Mouse (Mus musculus): ENCODE results near the gene Surf2. TPM values are rescaled to one million over a fixed set of nuclear protein-coding genes. Genes with fewer than 3 reads are reported as not detected.

Surf2 gene
- total and polyA plus RNA-seq, 3 experiments = 28.7 to 77.1 (median 43.9) TPM

DNA sequence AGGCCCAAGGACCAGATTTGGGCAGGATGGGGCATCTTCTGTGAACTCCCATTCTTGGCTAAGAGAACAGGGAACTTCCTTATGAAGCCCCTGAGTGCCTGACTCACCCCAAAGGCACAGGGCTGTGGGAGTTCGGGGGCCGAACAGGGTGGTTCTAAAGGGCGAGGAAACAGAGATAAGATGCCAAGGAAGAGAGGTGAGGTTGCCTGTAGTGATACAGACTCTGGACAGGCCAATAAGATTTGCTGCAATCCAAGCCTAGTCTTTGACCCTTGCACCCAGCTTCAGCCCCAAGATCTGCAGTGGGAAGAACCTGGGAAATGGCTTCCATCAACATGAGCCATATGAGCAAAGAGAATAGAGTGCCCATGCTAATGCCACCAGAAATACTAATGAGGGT is 27.1 kb downstream of the Surf2 start:
- no peak for TF ChIP-seq IRF4 (IDR thresholded peaks at IDR 0.05; ENCODE audit: low read depth, low read length)
- H3K4me1 ChIP-seq (ENCODE audit: control insufficient read depth in 1 of 2, insufficient read depth in 2 of 2) = peaks cover 12 to 17% of the 10 kb centered on the region in 2 experiments
- H3K79me2 ChIP-seq (replicated peaks; ENCODE audit: control insufficient read depth, extremely low read depth, insufficient read depth, poor library complexity, severe bottlenecking) = no peaks in the 10 kb centered on the region
- DNase-seq (ENCODE audit: extremely low read depth) = no peak
- H3K9me3 ChIP-seq (replicated peaks; ENCODE audit: low read length) = no peaks in the 10 kb centered on the region
- H3K36me3 ChIP-seq (replicated peaks in 1 of 2; ENCODE audit: control insufficient read depth in 1 of 2, insufficient read depth in 1 of 2, low read length in 1 of 2) = peaks cover 13 to 29% of the 10 kb centered on the region in 2 experiments
- H3K4me3 ChIP-seq (replicated peaks in 1 of 3; ENCODE audit: low read depth in 2 of 3, low read length in 2 of 3, poor library complexity in 1 of 3) = no peak overlapping the region
- no peaks in the 10 kb centered on the region for H3K27me3 ChIP-seq (replicated peaks)
- dilution Hi-C loops (cut with MboI; ENCODE audit: extremely low pct_ligation_motif_present, extremely low pct_unique_long_range_greater_than_20kb, low sequenced_read_pairs) = no loop called here
- H3K27ac ChIP-seq (ENCODE audit: insufficient read depth, low read depth) = no peak overlapping the region
- in situ Hi-C loops (cut with MboI; ENCODE audit: low pct_ligation_motif_present, low pct_unique_long_range_greater_than_20kb, low sequenced_read_pairs) = no loop called here
- H3K9ac ChIP-seq (ENCODE audit: insufficient read depth, low read depth) = no peak overlapping the region
- no peak overlapping the region for H3K4me2 ChIP-seq (ENCODE audit: insufficient read depth, low read depth, poor library complexity, severe bottlenecking)

DNA sequence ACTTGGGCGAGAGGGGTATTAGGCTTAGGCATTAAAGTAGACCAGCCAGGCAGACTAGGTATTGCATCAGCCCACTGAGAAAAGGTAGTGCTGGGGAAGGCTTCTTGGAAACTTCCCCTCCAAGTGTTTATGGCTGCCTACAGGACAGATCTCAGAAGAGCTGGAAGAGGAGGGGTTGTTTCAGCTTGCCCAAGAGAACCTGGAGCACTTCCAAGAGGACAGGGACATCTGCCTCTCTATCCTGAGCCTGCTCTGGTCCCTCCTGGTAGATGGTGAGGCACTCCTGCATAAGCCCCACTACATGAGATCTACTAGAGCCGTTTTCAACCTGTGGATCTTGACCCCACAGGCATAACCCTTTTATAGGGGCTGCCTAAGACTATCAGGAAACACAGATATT is 34.2 kb downstream of the Surf2 start:
- dilution Hi-C loops (cut with MboI; ENCODE audit: extremely low pct_ligation_motif_present, extremely low pct_unique_long_range_greater_than_20kb, low sequenced_read_pairs) = no loop called here

DNA sequence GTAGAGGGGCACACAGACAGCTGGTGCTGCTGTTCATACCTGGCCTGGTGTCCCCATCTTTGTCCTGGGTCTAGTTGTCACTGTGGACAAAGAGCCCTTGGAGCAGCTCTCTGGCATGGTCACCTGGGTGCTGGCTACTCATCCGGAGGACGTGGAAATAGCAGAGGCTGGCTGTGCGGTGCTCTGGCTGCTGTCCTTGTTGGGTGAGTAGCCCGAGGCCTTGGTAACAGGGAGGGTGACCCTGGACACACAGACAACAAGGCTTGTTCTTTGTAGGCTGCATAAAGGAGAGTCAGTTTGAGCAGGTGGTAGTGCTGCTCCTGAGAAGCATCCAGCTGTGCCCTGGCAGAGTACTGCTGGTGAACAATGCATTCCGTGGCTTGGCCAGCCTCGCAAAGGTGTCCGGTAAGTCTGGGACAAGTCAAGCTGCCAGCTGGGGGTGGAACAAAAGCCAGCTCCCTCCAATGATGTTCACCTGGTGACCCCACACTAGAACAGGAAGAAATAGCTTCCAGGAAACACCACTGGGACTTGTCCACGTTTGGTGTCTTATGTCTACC is 35.3 kb downstream of the Surf2 start:
- TF ChIP-seq MAFK (IDR thresholded peaks at IDR 0.05; ENCODE audit: insufficient replicate concordance, low read length) (no peak), KAT2A (IDR thresholded peaks at IDR 0.05; ENCODE audit: insufficient replicate concordance, low read length) (no peak), GABPA (IDR thresholded peaks at IDR 0.05; ENCODE audit: insufficient replicate concordance, low read depth, low read length) (no peak), MYC (IDR thresholded peaks at IDR 0.05; ENCODE audit: low read depth, low read length) (no peak), ELF1 (IDR thresholded peaks at IDR 0.05; ENCODE audit: low read depth, low read length) (no peak), POLR2AphosphoS2 (IDR thresholded peaks at IDR 0.05; ENCODE audit: low read depth, low read length) (no peak), TCF12 (IDR thresholded peaks at IDR 0.05; ENCODE audit: low read depth, low read length) (no peak), E2F4 (IDR thresholded peaks at IDR 0.05; ENCODE audit: insufficient replicate concordance, low read depth, low read length) (no peak), ZC3H11A (IDR thresholded peaks at IDR 0.05; ENCODE audit: low read depth, low read length) (no peak), CTCF (conservative IDR thresholded peaks at IDR 0.05 in 1 of 2, IDR thresholded peaks at IDR 0.05 in 1 of 2; ENCODE audit: low read depth in 2 of 2, low read length in 2 of 2) (no peak), MXI1 (IDR thresholded peaks at IDR 0.05; ENCODE audit: low read depth, low read length) (no peak), MAZ (IDR thresholded peaks at IDR 0.05; ENCODE audit: low read depth, low read length) (no peak), JUN (IDR thresholded peaks at IDR 0.05; ENCODE audit: insufficient read depth, low read depth, low read length) (no peak), NRF1 (IDR thresholded peaks at IDR 0.05; ENCODE audit: low read depth, low read length) (no peak), POLR2A (IDR thresholded peaks at IDR 0.05; ENCODE audit: low read depth, low read length) (no peak), CHD2 (IDR thresholded peaks at IDR 0.05; ENCODE audit: low read length) (no peak)
- no peak overlapping the region for H3K27ac ChIP-seq (ENCODE audit: insufficient read depth, low read depth)
- H3K4me2 ChIP-seq (ENCODE audit: insufficient read depth, low read depth, poor library complexity, severe bottlenecking) = no peak overlapping the region
- dilution Hi-C loops (cut with MboI; ENCODE audit: extremely low pct_ligation_motif_present, extremely low pct_unique_long_range_greater_than_20kb, low sequenced_read_pairs) (no loop called here), in situ Hi-C loops (cut with MboI; ENCODE audit: low pct_ligation_motif_present, low pct_unique_long_range_greater_than_20kb, low sequenced_read_pairs) (no loop called here)
- peaks cover 0 to 5% of the 10 kb centered on the region in 2 experiments; a peak in 1 of 4 replicates for H3K4me1 ChIP-seq (ENCODE audit: control insufficient read depth in 1 of 2, insufficient read depth in 2 of 2)
- H3K27me3 ChIP-seq (replicated peaks) = no peaks in the 10 kb centered on the region
- H3K4me3 ChIP-seq (replicated peaks in 1 of 3; ENCODE audit: low read depth in 2 of 3, low read length in 2 of 3, poor library complexity in 1 of 3) = no peak overlapping the region
- H3K79me2 ChIP-seq (replicated peaks; ENCODE audit: control insufficient read depth, extremely low read depth, insufficient read depth, poor library complexity, severe bottlenecking) = no peaks in the 10 kb centered on the region
- H3K36me3 ChIP-seq (replicated peaks in 1 of 2; ENCODE audit: control insufficient read depth in 1 of 2, insufficient read depth in 1 of 2, low read length in 1 of 2) = peaks cover 61 to 95% of the 10 kb centered on the region in 2 experiments
- no peaks in the 10 kb centered on the region for H3K9me3 ChIP-seq (replicated peaks; ENCODE audit: low read length)
- H3K9ac ChIP-seq (ENCODE audit: insufficient read depth, low read depth) = no peak overlapping the region
- no peak for DNase-seq (ENCODE audit: extremely low read depth)

More for the DNA sequence above, 34.2 kb downstream of the Surf2 start:
- Histone ChIP-seq H3K27me3 (replicated peaks) (no peaks in the 10 kb centered on the region), H3K4me3 (replicated peaks in 1 of 3; ENCODE audit: low read depth in 2 of 3, low read length in 2 of 3, poor library complexity in 1 of 3) (no peak overlapping the region), H3K27ac (ENCODE audit: insufficient read depth, low read depth) (no peak overlapping the region), H3K9me3 (replicated peaks; ENCODE audit: low read length) (no peaks in the 10 kb centered on the region), H3K9ac (ENCODE audit: insufficient read depth, low read depth) (no peak overlapping the region), H3K79me2 (replicated peaks; ENCODE audit: control insufficient read depth, extremely low read depth, insufficient read depth, poor library complexity, severe bottlenecking) (no peaks in the 10 kb centered on the region), H3K4me2 (ENCODE audit: insufficient read depth, low read depth, poor library complexity, severe bottlenecking) (no peak overlapping the region), H3K4me1 (ENCODE audit: control insufficient read depth in 1 of 2, insufficient read depth in 2 of 2) (peaks cover 0 to 5% of the 10 kb centered on the region in 2 experiments; a peak in 1 of 4 replicates), H3K36me3 (replicated peaks in 1 of 2; ENCODE audit: control insufficient read depth in 1 of 2, insufficient read depth in 1 of 2, low read length in 1 of 2) (peaks cover 56 to 92% of the 10 kb centered on the region in 2 experiments)
- in situ Hi-C loops (cut with MboI; ENCODE audit: low pct_ligation_motif_present, low pct_unique_long_range_greater_than_20kb, low sequenced_read_pairs) = no loop called here
- DNase-seq (ENCODE audit: extremely low read depth) = no peak
- TF ChIP-seq ZMIZ1 (IDR thresholded peaks at IDR 0.05; ENCODE audit: low read depth, low read length) (no peak), PAX5 (IDR thresholded peaks at IDR 0.05; ENCODE audit: low read length) (no peak), IRF4 (IDR thresholded peaks at IDR 0.05; ENCODE audit: low read depth, low read length) (no peak), MEF2A (IDR thresholded peaks at IDR 0.05; ENCODE audit: borderline replicate concordance, low read depth, low read length) (no peak), RCOR1 (conservative IDR thresholded peaks at IDR 0.05; ENCODE audit: low read depth, low read length) (no peak), UBTF (IDR thresholded peaks at IDR 0.05; ENCODE audit: low read depth, low read length) (no peak), RAD21 (IDR thresholded peaks at IDR 0.05; ENCODE audit: low read depth, low read length) (no peak), GABPA (IDR thresholded peaks at IDR 0.05; ENCODE audit: insufficient replicate concordance, low read depth, low read length) (no peak), MXI1 (IDR thresholded peaks at IDR 0.05; ENCODE audit: low read depth, low read length) (no peak), TCF12 (IDR thresholded peaks at IDR 0.05; ENCODE audit: low read depth, low read length) (no peak), MAZ (IDR thresholded peaks at IDR 0.05; ENCODE audit: low read depth, low read length) (no peak), MAX (IDR thresholded peaks at IDR 0.05; ENCODE audit: low read length) (no peak), JUN (IDR thresholded peaks at IDR 0.05; ENCODE audit: insufficient read depth, low read depth, low read length) (no peak)

Measured in CH12.LX (cell line).